Mouse (Mus musculus): ENCODE data around the gene Agpat3.

Agpat3 gene

GRCm38 (mm10) chr10:78322806-78323205 is 29.5 kb downstream of the Agpat3 start:
- DNase-seq: peak; percentile 46

DNA sequence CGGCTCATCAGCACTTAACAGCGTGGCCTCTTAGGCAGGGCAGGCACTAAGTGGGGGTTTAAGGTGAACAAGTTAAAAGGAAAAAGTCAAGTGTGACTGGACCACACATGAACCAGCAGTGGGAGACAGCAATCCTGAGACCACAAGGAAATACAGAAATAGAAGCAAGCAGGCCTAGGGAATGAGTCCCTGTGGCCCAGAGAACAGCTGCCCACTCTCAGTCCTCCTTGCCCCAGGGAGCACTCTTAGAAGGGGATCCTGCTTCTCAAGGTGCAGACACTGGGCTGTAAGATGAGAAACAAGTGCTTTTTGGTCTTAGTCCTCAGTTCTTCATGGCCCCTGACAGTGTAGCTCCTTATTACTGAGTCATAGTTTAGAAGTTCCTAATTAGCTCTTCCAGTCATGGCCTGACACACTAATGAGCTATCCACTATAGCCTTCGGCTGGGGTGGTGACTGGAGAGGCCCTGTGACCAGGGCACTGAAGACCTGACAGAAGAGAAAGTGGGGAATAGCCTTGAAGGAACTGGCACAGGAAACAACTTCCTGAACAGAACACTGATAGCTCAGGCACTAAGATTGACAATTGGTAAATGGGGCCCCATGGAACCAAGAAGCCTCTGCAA is 31.0 kb downstream of the Agpat3 start:
- no peak for DNase-seq

DNA sequence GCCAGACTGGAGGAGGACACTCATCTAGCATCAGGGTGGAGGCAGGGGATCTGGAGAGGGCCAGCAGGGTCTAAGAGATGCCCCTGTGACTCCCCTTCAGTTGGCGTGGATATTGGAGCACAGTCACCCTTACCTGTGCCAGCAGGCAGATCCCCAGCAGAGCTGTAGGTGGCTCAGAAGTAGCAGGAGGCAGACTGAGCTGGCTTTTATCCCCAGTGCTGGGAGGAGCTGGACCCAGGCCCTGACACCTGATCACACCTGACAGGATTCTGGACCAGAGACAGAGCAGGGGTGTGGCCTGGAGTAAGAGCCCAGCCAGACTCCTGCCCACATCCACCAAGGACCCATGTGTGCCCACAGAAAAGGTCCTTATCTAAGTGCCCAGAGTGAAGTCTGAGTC is 31.8 kb downstream of the Agpat3 start:
- DNase-seq: peak; percentile 70

DNA sequence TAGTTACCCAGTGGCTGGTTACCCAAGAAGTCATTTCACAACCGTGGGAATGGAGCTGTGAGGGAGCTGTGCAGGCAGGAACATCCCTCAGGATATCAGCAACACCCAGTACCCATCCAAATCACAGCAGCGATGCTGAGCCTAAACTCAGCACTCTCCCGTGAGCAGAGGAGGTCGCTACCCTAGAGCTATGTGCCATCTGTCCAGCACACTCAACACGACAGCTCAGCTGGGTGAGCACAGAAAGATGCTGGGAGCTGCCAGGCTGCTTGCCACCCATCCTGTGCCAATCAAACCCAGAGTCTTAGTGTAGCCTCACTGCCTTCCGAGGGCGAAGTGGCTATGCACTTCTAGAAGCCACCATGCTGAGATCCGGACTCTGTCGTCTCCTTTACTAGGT is 32.3 kb downstream of the Agpat3 start:
- DNase-seq: peak; percentile 43

- DNase-seq: no peak
Measured at GRCm38 (mm10) chr10:78317270-78317923, 34.9 kb downstream of the Agpat3 start.

DNA sequence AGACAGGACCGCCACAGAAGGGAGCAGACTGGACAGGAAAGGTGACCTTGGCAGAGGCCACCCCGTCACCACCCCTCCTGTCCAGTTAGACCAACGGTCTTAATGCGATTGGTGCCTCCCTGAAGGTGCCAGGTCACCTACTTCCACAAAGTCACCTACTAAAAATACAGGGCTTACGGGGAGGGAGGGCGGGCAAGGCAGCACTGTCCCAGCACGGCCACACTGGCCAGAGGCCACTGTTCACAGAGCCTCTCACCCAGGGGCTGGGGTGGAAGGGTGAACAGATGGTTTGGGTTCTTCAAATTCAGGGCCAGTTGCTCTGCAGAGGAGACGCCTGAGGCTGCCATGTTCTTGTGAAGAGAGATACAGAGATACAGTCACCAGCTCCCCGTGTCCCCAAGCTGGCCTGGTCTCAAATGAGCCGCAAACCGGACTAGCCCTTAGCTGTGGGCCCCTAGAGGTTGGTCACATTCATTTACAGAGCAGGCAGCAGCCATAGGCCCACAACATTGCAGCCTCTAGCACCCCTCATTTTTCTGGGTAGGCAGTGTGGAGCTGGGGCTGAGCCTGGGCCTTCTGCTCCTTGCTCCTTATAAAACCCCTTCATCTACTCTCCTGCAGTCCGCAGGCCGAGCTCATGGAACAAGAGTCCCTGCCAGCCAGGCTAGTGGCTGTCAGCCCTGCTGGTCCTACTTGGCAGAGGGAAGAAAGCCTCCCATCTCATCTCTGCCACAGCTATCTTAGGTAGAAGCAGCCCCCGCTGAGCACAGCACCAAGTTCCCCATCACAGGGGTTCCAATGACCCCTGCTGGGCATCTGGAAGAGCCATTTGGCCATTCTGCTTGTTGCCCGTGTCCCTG is 35.8 kb downstream of the Agpat3 start:
- peak; percentile 59 for DNase-seq

DNA sequence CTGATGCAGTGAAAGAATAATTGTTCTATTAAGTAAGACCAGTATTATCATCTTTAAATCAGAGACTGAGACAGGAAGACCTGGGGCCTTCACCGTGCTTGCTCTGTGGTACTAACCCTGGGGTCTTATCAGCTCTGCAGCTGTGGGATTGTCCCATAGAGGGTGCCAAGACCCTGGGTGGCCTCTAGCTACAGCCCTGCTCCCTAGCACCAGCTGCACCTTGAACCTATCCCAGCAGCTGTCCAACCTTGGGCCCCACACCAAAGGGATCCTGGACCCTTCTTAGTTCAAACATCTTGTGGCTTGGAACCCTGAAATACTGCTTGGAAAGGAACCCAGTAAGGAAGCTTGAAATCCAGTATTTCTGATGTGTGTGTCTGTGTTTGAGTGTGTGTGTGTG is 37.1 kb downstream of the Agpat3 start:
- no peak for DNase-seq

GRCm38 (mm10) chr10:78311886-78312635 is 40.2 kb downstream of the Agpat3 start:
- no peak for DNase-seq

GRCm38 (mm10) chr10:78310747-78311267 is 41.5 kb downstream of the Agpat3 start:
- DNase-seq: no peak

DNA sequence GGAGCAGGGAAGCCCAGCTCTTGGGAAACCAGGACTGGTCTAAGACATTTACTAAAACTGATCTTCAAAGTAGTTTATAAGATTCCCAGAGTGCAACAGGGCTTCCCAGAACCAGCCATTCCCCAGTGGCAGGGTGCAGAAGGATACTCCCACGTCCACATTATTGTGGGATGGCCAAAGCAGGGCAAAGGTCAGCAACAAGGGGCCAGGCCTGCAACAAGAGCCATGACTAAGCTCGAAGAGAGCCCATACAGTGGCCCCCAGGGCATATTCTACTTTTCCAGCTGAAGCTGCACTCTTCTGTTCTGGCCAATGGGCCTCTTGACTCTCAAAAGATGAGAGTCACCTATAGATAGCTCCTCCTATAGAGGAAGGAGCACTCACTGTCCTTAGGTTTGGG is 43.7 kb downstream of the Agpat3 start:
- no peak for DNase-seq

DNA sequence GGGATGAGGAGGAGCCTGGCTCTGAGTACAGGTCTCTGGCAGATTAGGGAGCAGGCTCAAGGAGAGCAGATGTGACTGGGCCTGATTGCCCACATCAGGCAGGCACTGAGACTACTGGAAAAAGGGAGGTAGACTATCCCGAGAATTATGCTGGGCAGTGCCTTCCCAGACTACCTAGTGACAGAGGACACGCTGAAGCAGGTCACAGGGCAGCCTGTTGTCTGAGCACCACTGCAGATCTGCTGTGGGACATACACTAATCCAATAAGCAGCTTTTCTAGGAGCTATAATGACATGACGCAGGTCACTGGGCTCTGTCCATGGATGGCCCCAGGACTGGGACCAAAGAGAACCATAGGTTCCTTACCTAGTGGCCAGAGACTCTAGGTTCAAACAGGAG is 44.9 kb downstream of the Agpat3 start:
- no peak for DNase-seq

DNA sequence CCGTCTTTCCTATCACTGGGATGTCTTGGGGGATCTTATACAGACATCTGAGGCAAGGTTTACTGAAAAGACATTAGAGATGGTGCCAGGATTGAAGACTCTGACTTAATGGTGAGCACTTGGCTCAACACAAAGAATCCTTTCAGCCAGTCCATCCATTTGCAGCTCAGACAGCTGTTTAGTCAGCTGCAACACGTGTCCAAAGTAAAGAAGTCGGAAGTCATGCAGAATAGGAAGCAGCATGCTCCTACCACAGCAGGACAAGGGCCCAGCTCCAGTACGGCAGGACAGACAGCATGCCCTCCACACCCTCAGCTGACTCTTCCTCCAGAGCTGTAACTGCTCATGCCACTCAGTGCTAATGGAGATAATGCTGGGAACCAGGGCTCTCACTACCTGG is 46.3 kb downstream of the Agpat3 start:
- no peak for DNase-seq

GRCm38 (mm10) chr10:78304996-78305395 is 47.3 kb downstream of the Agpat3 start:
- no peak for DNase-seq

DNA sequence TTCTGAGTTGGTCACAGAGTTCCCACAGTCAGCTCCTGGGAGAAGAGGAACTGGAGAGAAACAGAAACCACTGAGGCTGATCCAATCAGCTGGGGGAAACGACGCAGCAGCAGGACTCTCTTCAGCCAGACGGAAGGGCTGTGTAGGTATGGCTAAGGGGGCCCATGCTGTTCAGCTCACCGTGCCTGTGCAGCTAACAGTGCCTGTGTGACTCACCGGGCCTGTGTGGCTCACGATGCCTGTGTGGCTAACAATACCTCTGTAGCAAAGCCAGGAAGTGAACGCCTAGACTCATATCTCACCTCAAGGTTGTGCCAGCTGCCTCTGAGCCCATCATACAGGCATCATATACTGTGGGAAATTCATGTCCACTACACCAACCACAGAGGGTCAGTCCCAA is 48.6 kb downstream of the Agpat3 start:
- DNase-seq: no peak

DNA sequence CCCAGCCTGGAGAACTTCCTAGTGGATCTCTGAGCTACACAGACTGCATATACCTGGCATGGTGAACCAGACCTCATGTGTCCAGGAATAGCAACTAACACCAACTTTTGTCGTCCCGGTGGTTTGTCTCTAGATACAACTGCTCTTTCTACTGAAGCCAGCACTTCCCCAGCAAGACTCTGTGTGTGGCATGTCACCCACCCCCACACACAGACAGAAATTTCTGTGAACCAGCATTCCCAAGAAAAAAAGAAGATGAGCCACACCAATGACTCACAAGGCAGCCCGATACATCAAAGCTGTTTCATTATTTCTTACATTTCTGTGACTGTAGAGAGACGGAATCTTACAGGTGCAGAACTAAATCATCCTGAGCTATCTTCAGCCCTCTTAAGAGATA is 52.2 kb downstream of the Agpat3 start:
- DNase-seq: no peak

DNA sequence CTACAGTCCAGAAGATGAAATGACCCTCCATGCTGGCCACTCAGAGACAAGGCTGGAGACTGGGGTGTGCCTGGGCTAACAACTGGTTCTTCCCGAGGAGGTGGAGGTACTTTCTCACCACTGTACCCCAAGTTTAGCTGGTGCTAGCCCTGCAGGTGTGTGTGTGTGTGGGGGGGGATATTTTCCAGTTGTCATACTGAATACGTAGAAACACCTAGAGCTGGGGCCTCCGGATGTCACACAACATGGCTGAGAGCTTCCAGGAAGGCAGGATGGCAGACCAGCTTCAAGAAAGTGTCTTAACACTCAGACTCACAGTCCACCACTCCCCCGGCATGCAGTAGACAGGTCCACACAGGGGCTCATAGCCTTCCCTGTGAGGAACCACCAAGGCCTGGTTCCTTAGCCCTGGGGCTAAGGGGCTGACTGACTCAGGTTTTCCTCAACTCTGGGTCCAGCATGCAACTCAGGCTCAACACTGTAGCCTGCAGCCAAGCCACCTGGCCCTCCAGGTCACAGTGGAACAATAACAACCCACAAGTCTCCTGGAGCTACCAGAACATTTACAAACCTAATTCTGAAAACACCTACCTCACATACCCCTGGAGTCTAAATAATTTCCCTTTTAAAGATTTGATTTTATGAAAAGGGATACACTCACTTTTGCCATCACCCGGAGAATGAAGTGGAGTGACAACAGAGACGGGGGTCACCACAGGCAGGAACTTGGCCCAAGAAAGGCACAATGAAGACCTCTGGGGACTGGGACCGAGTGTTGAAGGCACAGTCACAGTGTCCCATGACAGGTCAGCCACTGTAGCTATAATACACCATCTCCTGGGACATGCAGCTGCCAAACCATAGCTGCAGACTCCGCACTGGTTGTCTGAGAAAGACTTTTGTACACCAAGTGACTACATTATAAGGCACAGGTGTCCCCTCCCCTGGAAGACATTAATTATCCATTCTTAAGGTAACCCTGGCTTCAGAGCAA is 53.3 kb downstream of the Agpat3 start:
- no peak for DNase-seq

DNA sequence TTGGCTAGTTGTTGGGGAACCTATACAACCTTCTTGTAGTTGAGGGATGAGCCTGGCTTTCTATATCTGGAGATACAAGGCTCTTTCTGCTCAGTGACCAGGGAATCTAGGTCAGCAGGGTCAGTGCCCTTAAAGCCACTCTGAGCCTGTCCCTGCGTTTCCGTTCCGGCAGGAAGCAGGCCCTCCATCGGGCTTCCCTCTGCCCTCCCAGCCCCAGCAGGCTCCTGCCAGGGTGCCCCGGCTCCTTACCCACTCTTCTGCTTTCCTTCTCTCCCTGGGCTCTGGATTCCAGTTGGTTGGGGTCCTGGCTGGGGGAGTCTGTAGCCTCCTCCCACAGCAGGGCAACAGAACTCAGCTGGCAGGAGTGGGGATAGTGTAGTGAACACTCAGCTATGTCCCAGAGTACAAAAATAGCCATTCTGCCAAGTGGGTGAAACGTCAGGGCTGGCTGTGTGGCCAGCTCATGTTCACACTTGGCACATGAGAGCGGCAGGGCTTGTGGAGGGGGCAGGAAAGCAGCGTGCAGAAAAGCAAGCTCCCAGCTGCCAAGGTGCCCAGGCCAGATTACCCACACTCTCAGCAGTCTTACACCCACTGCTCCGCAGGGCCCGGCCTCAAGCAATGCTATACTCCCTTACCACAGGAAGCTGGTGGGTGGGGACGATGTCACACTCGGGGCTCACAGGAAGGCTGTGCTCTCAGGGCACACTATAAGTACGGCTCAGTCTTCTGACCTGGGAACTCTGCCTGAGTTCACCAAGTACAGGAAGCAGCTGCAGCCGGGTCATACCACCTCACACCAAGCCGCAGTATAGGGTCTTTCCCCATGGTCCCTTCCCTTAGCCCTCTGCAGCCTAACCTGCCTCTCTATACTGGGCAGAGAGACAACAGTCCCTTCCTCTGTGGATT is 54.5 kb downstream of the Agpat3 start:
- peak; percentile 68 for DNase-seq

DNA sequence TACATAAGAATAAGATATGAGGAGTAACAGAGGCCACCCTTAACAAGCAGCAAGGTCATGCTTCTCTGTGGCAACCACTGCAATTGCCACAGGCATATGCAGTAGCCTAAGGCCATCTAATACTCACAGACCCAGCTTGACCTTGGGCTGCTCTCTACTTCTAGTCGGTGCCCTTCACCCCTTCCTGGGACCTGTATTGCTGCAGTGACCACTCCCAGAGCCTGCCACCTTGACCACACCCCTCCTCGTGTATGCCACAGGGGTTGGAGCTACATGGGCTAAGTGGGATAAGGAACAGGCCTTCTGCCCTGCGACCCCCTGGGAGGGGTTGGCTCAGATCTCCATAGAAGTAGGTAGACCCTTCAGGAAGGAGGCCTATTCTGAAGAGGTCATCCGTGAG is 55.3 kb downstream of the Agpat3 start:
- DNase-seq: no peak

GRCm38 (mm10) chr10:78296371-78296770 is 55.9 kb downstream of the Agpat3 start:
- no peak for DNase-seq

DNA sequence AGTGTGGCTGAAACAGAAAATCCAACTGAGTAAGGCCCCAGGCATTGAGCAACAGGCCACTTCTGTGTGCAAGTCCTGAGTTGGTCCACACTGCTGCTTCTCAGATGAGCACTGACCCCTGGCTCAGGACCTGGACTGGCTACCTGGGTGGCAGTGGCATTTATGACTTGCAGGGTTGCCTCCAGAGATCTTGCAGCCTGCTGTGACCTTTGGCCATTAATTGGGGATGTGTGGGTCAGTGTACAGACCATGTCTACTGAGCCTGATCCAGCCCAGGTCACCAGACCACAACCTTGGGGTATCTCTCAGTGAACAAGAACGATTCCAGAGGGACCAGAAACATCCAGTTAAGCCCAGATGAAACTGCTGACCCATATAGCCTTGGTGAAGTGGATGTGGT is 58.7 kb downstream of the Agpat3 start:
- DNase-seq: no peak

DNA sequence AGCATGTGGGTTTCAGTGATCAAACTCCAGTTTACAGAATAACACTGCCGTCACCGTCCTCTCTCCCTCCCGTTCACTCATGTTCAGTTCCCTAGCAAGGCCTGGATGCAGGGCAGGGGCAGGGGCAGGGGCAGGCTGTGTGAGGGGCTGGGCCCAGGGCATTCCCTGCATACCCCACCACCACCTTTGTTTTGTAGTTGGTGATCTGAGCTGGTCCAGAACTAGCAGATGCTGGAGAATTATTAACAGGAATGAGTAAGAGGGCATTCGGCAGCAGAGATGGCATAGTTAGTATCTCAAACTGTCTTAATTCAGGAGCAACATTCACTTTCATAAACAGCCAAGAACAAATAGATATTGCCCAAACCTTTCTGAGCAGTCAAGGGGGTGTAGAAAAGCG is 59.9 kb downstream of the Agpat3 start:
- no peak for DNase-seq
